Mouse (Mus musculus) liver, adult 2 months (tissue): Measurements from ENCODE around the gene Tshz3.

ENCODE experiments used
- CTCF ChIP-seq: fragments of 200-500 bp; IDR thresholded peaks from 2 replicates; pipeline ENCODE4 v1.5.1; 2011; ENCODE audit warnings: low read depth, low read length, control low read depth
- POLR2A ChIP-seq: fragments of 200-500 bp; IDR thresholded peaks from 2 replicates; pipeline ENCODE4 v1.6.1; 2011; ENCODE audit warnings: low read length, control low read depth; ENCODE audit not compliant: insufficient read depth; ENCODE audit errors: extremely low read depth

DNA sequence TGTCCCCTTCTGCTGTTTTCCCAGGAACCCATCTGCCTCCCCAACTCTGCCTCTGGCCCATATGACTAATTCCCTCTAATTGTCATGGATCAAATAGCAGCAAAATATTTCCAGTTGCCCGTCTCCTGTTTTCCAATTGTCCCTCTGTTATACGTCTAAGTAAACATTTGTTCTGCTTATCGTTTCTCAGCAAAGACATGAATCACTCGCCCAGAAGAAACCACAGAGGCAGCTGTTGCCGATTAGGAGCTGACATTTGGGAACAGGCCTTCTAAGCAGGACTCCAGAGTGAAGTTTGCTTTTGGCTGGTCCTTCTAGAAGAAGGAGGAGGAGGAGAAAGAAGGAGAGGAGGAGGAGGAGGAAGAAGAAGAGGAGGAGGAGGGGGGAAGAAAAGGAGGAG lies 30.2 kb upstream of the Tshz3 start:
- TF ChIP-seq CTCF (no peak), POLR2A (no peak)
